Mouse (Mus musculus) ES-Bruce4 (cell line): ENCODE results near the gene Irf7.

Experiments used
- CTCF ChIP-seq: IDR thresholded peaks from one replicate; pipeline ENCODE4 v1.8.1; 2011; ENCODE audit warnings: low read depth, low read length
- POLR2A ChIP-seq: IDR thresholded peaks from one replicate; pipeline ENCODE4 v1.8.1; 2011; ENCODE audit warnings: low read length; ENCODE audit not compliant: insufficient read depth

- TF ChIP-seq CTCF: no peak
- TF ChIP-seq POLR2A: no peak
Measured at GRCm38 (mm10) chr7:141229702-141230101, 36.6 kb downstream of the Irf7 start.
